Mouse (Mus musculus) right cerebral cortex, adult 18-20 months (tissue): Measurements from ENCODE around the gene Spin1.
"Not testable (repeated sequence)": the region's sequence is repeated elsewhere in the genome, so short reads cannot be mapped to it uniquely, and the experiment has no call there.

ENCODE experiments used
- DNase-seq: peaks from one replicate; pipeline ENCODE4 v3.0.0; 2022; ENCODE audit warnings: mixed read lengths

Gene Spin1

DNA sequence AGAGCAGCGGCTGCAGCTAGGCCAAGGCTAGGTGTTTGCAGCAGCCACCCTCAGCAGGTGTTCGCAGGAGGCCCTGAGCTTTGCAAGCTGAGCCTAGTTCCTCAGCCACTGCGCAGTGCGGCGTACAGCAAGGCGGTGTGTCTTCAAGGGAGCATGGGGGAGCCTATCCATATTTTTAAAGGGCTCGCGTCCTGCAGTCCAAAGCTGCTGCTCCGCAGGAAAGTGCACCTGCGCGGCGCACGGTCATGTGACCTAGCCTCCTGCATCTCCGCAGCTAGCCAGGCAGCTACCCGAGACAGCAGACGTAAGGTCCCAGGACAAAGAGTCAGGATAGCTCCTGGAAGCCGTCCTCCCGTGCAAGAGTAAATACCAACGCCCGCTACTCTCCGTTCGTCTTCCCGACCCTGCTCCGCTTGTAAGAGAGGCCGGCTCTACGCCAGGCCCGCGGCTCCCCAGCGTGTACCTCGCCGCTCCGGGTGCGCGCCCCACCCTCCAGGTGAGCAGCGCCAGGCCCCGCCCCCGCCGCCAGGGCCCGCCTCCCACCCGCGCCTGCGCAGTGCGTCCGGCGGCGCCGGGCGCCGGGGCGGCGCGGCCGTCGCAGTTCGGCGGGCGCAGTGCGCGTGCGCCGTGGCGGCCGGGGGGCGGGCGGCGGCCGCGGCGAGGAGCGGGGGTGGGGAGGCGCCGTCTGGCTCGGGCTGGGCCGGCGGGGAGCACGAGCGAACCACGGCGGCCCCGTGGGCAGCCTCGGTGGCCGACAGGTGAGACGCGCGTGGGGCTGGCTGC lies at the start of gene Spin1:
Gene Spin1, plus strand, starts transcription at position 648 of the 783 bp plus-strand sequence.
- peak; percentile 81 for DNase-seq

DNA sequence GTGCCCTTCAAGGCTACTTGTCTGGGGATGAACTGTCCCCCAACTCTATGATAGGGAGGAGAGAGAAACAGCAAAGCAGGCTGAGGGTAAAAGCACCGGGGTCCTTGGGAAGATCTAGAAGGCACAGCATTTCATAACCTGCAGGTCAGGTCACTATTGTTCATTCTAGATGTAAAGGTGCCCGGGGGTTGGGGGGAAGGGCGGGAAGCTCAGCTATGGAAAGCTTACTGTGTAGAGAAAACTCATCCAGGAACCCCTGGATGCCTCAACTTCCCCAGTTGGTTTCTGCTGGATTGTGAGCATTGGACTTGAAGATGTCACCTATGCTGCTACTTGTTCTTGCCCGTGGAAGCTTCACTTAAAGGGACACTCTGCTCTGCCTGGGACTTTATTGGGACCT lies 49.7 kb upstream of the Spin1 start:
- DNase-seq = no peak

DNA sequence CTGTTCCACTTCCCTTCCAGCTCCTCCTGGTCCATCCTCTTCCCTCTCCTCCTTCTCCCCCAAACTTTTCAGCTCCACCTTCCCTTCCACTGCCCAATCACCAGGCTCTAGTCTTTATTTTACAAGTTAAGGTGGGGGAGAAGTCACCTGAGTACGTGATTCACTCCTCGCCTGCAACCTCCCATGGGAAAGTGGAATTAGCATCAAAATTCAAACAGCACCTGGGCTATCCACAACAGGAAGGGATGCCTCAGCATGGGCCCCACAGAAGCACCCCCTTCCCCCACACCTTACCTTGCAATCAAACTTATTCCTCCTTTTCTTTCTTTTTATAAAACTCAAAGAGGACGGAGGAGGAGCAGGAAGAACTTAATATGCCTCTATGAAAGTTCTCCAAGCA lies 48.3 kb upstream of the Spin1 start:
- DNase-seq = no peak

DNA sequence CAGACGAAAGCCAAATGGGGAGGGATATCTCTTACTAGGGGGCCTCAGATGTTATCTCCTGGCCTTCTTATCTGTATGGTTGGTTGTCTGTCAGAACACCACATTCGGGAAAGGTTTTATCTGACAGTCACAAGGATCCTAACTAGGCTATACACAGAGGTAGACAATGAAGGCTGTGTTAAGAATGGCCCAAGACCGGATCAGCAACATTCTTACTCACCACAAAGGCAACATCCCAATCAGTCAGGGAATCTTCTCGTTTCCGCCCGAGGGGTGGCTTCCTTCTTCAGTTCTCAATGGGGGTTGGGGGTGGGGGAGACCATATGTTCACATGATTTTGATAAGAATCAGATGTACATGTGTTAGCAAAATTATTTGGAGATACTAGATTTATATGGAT lies 37.7 kb upstream of the Spin1 start:
- no peak for DNase-seq

DNA sequence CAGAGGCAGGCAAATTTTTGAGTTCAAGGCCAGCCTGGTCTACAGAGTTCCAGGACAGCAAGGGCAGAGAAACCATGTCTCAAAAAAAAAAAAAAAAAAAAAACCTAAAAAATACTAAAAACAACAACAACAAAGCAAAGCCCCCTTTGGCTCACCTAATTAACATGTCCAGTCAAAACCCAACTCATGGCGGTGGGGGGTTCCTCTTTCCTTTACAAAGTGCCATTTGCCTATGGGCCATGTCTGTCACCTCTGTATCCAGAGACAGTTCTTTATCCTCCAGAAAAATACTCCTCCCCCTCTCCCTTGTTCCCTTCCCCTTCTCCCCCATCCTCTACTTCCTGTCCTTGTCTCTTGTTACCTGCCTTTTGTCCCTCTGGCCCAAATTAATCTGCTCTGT lies 37.0 kb upstream of the Spin1 start:
- no peak for DNase-seq

DNA sequence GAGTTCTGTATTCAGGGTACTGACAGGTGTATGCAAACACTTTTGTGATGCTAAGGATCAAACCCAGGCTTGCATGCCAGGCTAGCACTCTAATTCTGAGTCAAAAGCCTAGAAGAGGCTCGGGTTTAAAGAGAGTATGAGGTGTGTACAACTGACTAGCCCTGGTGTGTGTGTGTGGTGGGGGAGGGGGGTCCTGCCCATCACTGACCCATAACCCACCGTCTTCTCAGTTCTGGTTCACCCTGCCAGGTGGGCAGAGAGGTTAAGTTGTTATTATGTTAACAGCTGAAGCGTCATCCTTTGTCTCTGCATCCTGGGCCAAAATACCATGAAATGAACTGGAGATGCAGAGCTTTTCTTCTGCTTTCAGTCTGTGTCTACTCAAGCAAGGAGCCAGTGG lies 36.3 kb upstream of the Spin1 start:
- DNase-seq = no peak

DNA sequence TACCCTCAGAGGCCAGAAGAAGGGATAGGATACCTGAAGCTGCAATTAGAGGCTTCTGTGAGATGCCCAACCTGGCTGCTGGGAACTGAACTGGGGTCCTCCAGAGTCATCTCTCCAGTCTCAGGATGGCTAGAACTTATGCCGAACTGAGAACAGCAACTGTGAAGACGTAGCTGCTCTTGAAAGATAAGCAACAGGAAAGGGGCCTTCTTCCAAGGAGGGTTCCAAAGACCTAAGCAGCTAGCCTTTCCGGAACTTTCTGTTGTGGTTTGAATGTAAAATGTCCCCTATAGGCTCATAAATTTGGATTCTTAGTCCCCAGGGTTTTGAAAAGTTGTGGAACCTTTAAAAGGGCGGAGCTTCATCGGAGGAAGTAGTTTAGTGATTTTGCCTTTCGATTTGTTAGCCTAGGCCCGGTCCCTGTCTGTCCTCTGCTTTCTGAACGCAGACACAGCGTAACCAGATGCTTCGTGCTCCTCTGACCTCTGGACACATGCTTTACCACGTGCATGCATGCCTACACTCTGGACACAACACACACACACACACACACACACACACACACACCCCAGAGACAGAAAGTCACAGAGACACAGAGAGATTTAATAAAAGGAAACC lies 29.5 kb upstream of the Spin1 start:
- DNase-seq = no peak

DNA sequence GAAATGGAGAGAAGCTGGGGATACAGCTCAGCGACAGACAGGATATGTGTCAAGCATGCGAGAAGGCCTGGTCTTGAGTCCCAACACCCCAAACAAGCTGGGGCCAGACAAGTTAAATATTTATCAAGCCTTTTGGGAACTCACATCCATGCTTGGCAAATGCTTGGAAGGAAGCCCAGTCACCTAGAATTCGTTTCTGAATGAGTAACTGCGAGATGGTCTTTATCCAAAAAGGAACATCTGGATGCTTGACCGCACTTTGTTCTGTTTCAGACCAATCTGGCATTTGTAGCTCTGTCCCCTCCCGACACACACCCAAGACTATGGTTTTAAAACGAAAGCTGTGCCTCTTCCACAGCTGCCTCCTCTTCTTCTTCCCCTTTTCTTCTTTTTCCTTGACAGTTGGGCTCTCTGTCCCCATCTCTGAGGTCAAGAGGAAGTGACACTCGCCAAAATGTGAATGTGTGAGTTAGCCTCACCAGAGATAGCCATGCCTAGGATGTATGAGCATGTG lies 28.9 kb upstream of the Spin1 start:
- DNase-seq = no peak

DNA sequence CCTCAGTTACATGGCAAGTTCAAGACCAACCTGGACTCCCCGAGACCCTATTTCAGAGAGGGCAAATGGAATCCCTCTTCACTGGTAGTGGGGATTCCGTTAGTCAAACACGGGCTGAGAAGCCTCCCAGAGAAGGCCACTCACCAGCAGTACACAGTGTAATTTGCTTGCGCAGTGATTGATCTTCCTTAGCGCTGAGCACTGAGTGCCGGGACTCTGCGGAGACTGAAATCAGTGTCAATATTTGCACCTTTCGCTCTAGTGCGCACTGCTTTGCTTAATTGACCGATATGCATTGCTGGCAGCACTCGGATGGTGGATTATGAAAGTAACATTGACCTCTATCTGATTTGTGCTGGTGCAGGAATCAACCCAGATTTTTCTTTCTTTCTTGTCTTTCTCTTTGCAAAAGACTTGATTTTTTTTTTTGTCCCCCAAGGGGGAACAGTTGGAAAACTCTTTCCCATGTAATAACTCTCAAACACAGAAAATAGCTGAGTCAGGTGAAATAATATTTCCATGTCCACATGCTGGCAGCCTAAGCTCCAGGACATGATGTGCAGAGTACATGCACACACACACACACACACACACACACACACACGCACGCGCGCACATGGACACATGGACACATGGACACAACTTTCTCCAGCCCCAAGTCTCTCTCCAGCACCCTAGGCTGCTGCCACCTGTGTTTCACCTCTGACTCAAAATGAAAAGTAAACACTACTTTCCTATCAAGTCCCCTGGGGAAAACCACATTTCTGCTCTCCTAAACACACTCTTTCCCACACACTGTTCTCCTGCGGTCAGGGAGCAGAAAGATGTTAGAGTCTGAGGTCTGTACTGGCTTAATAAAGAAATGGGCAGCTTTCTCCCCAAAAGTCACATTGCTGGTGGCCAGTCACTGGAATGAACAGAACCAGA lies 27.5 kb upstream of the Spin1 start:
- no peak for DNase-seq

DNA sequence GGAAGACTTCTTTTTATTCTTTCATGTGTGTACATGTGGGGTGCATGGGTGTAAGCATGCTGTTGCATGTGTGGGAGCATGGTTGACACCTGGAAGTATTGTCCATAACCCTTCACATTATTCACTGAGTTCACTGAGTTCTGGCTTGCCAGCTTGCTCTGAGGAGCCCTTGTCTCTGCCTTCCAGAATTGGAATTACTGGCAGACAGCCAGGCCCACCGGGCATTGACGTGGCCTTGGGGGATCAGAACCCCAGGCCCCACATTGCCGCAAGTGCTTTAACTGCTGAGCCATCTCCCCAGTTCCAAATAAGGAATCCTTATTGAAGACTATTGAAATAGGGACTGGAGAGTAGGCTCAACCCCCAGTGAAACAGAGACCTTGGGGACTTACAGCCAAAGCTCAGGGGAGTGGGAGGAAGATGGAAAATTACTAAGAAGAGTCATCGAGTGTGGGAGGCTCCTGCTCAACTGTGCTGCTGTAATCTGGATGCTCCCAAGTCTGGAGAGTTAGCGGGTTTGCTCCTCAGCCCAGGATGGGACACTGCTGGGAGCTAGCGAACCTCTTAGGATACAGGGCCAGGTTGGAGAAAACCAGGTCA lies 26.5 kb upstream of the Spin1 start:
- peak; percentile 6 for DNase-seq

DNA sequence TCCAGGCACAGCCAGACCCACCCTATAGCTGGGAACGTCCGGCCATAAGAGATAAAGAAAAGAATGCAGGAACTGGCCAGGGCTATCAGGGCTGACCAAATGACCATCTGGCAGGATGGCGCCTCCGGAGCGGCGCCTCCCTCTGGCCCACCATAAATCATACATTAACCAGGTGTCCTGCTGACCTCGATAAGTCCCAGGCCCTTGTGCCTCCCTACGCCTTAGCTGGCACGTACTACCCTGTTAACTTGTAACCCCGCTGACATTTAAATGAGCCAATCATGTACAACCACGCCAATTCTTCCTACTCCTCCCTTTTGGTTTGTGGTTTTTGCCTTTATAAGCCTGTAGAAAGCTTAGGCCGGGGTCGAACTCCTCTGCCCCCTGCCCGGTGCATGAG lies 24.5 kb upstream of the Spin1 start:
- DNase-seq = not testable (repeated sequence)

DNA sequence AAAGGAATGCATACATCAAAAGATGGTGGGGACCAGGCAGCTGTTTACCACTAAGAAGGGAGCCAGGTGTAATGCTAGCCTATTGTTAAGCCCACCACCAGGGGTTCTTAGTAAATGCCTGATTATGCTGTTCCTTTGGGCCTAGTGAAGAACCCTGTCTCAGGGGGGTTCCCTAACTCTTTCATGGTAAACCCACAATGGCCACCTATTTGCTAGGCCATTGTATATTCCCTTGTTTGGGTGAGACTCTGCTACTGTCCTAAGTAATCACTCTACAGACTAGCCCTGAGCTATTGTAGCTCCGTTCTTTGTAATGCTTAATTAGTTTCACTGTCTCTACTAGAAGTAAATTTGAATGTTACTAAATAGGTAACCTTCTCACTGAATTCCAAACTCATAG lies 22.1 kb upstream of the Spin1 start:
- DNase-seq = not testable (repeated sequence)

DNA sequence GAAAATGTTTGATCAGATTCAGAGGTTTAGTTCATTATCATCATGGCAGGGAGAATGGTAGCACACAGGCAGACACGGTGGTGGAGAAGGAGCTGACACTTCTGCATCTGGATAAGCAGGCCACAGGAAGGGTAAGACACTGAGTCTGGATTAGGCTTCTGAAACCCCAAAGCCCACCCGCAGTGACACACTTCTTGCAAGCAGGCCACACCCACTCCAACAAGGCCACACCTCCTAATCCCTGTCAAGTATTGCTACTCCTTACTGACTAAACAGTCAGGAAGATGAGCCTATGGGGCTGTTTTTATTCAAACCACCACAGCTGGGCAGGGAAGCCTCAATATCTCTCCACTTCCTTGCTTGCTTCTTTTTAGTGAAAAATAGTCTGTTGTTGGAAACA lies 19.9 kb upstream of the Spin1 start:
- DNase-seq = no peak

DNA sequence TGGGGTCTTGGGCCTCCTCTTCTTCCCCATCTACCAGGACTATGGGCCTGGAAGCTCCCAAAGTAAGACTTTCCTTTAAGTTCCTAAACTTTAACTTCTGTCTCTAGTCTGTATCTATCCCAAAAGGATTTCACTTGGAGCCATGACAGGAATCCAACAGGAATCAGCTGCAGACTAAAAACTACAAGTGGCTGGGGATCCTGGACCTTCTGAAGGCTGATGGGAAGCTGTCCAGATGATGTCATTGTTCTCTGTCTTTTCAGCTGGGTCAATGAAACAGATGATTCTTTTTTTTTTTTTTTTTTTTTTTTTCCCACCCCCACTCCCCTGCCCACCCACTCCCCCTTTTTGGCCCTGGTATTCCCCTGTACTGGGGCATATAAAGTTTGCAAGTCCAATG lies 16.4 kb upstream of the Spin1 start:
- no peak for DNase-seq

DNA sequence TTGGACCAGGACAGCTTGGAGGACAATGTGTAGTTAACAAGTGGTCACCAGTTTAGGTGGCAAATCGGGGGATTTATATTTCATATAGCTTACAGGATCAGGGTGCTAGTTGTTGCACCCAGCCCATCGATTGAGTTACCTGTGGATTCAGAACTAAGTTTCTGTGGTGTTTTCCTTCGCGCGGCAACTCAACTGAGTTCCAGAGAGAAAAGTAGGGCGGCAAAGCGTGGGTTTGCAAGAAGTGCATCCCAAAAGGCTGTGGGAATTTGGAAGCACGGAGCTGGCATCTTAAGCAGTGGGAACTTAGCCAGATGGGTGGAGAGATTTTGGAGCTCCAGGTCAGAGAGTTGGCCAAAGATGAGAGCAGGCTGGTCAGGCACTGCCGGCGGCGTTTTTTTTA lies 14.7 kb upstream of the Spin1 start:
- no peak for DNase-seq

DNA sequence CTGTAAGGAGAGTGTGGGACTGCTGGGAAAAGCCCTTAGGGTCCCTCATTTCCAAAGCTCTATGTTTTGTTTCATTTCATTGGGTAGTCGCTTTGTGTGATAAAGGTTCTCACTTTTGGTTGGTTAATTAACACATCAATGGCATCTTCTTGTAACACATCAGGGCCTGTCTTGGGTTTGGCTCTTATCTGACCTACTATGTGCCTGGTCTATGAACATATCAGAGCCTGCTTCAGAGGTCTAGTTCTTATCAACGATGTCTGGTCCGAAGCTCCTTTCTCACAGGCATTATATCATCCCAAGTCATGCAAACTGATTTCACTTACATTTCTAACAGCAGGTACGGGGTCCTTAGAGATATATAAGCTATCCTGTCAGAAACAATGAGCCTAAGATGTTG lies 13.4 kb upstream of the Spin1 start:
- no peak for DNase-seq

DNA sequence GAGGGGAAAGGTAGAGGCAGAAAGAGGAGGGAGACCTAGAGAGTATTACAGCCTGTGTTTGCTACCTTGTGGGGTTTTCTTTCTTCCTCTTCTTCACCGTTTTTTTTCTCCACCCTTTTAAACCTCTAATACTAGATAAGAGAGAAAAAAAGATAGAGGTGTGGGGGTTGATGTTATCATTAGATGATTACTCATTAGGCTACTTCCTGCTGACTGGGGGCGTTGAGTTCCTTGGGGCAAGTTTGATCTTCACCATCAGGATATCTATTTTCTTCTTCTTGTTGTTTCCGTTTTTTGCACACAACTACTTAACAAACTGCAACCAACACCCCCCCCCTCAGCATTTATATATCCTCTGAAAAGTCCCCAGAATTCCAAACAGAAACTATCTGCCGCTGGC lies 12.5 kb upstream of the Spin1 start:
- DNase-seq = no peak

DNA sequence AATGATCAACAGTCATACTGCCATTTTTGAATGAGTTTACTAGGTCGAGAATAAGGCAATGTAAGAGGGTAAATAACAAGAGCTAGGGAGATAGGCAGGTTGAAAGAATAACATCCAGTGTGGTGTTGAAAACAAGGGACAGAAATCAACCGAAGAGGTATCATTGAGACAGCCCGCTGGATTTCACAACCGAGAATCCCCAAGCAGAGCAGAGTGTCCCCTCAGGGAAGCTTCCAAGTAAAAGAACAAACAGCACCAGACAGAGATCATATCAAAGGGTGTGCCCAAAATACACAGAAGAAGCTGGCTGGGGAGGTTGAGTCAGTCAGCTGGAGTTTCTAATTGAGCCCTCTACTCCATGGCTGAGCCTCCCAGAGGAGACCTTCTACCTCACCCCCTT lies 11.6 kb upstream of the Spin1 start:
- no peak for DNase-seq

DNA sequence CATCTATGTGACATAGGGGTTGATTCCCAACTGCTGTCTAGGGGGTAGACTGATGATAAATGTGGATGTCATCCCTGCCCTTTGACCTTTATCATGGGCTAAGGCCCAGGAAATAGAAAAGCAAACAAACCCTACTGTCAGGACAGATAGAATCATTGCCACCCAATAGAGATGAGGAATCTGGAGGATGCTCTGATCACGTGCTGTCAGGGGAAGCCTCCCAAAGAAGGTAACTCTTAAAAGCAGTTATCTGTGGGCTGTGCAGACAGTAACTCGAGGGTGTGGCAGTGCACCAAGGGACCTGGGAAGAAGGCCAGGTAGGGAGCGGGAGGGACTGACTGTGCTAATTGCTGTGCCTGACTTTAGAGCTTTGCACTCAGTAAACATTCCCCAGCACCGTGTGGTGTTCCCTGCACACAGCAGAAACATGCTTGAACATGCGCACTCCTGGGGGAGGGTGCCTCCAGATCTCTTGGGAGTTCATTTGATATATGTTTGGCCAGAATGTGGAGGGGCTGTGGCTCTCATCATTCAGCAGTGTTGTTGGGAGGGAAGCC lies 10.5 kb upstream of the Spin1 start:
- DNase-seq = no peak

DNA sequence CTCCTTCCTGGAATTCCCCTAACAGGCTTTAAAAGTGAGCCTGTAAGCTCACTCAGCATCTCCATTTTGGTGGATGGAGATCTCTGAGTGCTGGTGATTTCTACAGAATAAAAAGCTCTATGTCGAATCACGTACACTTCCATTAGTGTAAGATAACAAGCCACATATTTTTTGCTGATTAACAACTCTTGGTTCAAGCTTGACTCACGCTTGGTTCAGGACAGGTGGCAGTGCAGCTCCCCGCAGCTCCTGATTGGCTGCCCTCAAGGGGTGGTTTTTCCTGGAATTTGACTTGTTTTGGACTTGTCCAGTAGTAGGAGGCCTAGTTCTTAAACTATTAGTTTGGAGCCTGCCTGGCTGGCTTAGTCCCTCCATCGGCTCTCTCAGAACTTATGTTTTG lies 7.2 kb upstream of the Spin1 start:
- DNase-seq = no peak

DNA sequence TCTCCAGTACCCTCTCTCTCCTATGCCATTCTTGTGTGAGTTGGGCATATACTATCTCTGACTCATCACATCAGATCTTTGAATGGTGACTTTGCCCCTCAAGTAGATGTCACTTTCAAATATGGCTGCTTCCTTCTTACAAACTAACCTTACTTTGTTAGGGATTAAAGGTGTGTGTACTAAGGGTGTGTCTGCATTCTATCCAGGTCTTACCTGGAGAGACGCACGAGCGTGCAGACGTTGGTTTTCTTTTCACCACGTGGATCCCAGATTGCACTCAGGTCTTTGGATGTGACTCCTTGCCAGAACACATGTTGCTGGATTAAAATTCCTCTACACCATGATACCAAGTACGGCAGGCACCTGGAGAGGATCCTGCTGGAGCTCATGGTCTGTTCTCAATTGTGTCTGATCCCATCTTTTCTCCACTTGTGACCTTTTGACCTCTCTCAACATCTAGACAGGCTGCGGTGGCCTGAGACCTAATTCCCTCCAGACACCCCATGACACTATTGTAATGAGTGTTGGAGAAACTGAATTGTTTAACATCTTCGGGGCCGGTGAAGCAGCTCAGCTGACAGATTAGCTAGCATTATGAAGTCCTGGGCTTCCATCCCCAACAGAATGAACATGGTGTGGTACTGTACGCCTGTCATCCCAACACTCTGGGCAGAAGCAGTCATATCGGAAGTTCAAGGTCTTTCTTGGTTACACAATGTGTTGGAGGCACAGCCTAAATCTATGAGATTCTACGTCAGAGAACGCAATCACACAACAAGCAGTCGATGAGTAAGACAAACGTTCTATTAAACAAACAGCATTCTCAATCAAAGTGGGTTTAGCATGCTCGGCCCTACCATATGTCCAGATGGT lies 6.1 kb upstream of the Spin1 start:
- no peak for DNase-seq
